Mouse (Mus musculus) cerebellum, postnatal 4 days (tissue): ENCODE data around the gene Map10.
A peak's percentile ranks its signal among the peaks of the same experiment; 100 is the strongest.

Experiments used
- DNase-seq, 2 experiments: peaks; one replicate each; pipeline ENCODE4 v3.0.0; 2022; ENCODE audit warnings: low spot score in 2 of 2, mixed read lengths in 1 of 2

Gene Map10

DNA sequence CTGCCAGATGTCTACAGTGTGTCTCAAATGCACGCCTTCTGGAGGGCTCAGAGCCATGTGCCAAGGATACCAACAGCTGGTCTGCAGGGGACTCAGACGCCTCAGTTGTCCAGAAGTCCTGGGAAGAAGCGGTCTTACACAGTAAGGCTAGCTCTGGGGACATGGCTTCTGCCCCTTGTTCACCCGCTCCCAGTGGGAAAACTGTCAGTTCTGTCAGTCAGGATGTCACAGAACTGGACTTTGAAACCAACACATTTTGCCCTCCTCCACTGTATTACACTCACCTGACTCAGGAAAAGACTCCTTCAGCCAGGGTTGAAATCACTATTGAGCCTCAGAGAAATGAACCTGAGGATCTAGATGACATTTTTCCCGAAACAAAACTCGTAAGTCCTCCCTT, 802 bp downstream of the Map10 start:
- DNase-seq = no peak

DNA sequence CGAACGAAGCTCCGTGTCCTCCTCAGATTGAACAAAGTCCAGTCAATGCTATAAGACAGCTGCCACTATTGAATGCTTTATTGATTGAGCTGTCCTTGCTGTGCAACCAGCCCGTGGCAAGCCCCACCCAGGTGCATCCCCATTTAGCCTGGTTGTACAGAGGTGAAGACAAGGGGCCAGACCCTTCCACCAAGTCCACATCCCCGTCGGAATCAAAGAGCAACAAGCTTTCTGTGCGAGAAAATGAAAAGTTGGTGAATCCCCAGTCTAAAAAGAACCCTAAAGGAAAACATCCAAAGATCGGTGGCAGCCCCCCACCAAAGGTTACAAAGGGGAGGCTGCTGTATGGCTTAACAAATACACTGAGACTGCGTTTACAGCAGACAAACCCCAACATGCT, 1.3 kb downstream of the Map10 start:
- DNase-seq = no peak

DNA sequence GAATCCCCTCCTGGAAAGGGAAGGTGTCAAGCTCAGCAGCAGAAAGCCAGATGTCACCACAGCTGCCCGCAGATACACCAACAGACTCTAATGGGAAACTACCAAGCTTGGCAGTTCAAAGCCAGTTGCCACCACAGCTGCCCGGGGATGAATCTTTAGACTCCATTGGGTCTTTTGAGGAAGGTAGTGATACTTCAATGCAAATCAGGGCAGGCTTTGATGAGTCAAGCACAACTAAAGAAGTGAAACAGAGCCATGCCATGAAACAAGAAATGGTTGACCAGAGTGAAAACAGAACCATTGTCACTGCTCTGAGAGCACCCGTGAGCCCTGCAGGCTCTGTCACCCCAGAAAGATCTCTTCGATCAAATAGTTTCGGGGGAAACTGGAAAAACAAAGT, 1.8 kb downstream of the Map10 start:
- DNase-seq = no peak

DNA sequence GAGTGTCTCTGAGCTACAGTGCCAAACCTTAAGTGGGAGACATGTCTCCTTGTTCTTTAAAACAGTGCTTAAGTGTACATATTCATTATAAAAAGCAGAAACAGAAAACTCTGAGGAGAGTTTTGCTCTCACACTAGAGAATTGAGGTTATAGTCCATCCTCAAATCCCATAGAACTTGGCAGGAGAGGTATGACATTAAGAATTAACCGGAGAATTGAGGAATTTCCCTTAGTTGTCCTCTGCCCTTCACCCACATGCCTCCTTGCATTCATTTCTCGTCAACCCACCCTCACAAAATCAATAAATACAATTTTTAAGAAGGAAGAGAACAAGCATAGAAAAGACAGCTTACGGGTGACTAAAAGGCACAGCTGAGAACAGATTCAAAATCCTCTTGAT, 6.2 kb downstream of the Map10 start:
- DNase-seq = no peak

DNA sequence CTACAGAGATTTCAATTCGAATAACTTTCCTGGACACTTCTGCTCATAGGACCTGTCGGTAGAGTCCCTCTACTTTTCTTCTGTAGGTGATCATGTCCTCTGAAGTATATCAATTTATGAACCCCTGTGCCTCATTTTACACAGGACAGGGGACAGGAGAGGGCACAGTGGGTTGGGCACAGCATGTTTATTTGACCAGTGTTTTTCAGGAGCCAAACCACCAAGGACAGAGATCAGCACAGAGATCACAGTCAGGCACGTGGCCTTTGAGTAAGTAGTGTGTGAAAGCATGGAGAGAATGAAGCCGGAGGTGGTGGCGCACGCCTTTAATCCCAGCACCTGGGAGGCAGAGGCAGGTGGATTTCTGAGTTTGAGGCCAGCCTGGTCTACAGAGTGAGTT, 7.9 kb downstream of the Map10 start:
- no peak for DNase-seq

DNA sequence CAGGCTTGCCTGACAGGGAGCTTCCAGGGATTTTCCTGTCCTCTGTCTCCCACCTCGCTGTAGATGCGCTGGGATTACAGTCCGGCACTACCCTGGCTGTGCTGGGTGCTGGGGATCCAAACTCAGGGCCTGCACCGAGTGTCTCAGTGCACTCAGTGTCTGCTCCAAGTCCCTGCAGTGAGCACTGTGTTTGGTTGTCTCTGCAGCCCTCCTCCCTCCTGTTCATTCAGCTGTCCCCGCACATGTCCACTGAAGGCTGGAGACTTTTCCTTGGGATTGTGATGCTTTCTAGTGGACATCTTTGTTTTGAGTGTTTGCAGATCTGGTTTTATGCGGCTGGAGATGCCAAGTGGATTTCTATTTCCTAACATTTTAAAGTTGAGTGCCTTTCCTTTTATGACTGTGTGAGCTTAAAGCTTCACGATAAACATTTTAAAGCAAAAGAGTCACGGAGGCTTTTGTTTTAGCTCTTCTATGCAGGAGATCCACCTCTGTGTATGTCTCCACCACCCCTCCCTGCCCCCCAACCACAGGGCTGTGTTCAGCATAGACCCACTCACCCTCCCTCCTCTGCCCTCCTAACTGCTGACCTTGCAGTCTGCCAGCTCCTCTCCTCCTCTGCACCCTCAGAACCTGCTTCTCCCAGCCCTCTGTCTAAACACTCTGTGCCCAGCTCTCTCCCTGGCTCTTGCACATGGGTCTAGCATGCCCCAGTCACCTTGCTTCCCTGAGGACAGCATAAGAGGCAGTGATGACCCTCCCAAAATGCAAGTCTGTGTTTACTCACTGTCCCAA, 9.4 kb downstream of the Map10 start:
- DNase-seq = no peak

DNA sequence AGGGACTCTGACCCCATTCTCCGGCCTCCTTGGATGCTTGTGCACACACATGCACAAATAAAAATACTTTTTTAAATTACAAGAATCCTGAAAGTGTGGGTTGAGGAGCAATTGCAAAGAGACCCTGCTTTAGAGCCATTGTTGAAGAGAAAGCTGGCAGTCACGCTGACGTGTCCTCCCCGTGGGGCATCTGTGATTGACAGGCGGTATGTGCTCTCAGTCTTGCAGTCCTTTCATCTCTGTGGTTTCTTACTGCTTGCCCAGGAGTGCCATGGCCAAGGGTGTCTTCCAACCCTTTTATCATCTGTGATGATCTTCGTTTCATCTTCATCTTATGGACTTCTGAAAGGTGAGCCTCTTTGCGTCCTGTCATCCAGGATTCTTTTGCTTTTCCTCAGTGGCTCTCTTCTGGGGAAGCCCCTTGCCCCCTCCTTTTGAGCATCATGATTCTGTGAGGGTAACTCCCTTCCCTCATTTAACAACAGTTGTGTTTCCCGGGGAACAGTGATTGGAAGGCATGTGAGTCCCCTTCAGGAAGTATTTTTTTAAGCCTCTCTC, 11.3 kb downstream of the Map10 start:
- no peak for DNase-seq

DNA sequence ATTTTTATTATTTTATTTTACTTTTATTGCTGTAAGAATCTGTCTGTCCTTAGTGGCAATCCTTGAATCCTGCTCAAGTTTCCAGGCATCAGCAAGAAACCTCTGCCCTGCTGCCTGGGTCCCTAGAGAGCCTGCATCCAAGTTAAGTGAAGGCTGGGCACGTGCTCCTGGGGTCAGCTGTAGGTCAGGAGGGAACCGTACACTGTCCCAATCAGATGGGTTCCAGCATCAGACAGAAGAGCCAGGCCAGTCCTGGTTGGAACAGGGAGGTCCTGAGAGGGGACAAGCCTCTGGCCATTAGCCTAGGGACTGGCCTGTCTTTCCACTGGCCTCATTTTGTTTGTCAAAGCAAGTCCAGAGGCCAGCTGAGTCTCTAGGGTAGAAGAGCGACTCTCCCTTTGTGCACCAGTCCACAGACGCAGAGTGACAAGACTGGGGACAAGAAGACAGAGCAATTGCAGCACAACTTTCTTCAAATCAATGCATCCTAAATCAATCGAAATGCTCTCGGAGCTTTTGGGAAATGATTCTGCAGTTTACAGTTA, 15.7 kb downstream of the Map10 start:
- DNase-seq = no peak

DNA sequence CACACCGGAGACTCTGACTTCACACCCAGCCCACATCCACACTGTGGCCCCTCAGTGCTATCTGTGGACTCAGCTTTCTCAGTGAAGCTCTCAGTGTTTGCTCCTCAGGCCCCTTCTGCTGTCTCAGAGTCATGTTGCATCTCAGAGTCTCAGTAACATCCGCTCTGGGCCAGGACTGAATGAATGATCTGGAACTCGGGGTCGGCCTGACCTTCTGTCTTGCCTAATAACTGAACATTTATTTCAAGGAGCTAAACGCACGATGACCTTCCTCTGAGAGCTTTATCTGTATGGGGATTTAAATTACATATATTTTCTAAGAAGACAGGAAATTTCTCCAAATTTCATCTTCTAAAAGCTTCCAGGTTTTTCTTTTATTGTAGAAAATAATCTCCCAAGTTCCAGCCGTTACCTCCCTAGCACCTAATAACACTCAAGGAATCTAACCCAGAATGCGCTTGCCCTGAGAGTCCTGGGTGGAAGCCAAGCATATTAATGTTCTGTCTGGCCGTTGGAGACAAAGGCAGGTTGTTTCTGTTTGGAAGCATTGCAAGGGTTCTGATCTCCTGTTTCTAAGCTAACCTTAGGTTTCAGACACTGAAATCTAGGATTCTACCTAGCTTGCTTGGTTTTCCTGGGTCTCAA, 16.7 kb downstream of the Map10 start:
- DNase-seq = no peak

DNA sequence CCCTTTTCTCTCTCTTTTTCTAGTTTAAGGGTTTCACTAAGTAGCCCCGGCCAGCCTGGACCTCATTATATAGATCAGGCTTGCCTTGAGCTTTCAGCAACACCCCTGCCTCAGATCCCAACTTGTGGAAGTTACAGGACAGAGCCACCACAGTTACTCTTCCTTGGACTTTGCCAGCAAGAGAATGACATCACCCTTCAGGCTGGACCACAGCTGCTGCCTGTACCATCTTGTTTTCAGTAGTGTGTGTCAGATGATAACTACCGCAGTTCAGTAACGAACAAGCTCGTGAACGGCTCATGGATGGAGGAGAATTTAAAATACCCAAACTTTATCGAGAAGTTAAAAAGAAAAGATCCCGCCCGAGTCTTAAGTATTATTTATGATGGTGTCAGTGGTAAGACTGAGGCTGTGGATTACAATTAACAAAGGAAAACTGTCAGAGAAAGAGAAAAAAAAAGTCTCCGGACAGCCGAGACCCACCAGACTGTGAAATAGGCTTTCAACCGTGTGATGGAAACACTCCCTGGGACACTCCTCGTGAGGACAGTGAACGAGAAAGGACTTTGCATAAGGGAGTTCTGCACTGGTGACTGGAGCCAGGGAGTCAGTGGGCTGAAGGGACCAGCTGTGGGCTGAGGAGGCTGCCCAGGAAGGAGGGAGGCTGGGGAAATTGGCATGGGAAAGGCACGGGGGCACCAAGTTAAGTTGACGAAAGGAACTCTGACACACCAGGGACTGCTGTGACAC, 20.7 kb downstream of the Map10 start:
- DNase-seq = peak in 1 of 2 experiments; percentile 31

DNA sequence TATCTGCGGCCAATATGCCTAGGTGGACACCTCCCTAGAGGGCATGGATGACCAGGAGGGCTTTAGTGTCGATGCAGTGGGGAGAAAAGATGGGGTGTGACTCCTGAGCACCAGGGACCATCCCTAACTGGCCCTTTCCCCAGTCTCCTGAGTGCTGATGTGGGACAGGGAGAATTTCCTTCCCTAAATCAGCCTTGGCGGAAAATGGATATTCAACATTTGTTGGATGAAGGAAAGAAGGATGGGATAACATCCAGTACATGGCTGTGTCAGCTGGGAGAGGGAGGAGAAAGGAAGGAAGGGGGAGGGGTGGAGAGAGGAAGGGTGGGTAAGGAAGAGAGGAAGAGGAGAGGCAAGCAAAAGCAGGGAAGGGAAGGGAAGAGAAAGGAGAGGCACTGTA, 21.3 kb downstream of the Map10 start:
- DNase-seq = no peak

DNA sequence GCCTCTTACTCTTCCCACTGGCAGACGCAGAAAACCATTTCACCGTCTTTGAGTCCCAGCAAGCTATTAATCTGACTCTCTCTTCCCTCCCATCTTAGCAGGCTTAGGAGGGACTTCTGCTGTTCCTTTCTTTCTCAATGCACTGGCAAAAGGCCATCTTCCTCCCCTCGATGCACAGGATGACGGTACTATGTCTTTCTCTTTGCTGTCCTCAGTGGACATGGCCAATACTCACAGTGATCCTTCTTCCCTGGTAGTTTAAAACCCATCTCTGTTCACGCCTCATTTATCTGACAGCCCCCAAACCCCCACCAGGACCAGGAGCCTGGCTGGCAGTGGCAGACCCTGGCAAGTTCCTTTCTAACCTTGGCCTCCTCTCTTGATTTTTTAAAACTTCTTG, 22.8 kb downstream of the Map10 start:
- DNase-seq = peak in 1 of 2 experiments; percentile 26

DNA sequence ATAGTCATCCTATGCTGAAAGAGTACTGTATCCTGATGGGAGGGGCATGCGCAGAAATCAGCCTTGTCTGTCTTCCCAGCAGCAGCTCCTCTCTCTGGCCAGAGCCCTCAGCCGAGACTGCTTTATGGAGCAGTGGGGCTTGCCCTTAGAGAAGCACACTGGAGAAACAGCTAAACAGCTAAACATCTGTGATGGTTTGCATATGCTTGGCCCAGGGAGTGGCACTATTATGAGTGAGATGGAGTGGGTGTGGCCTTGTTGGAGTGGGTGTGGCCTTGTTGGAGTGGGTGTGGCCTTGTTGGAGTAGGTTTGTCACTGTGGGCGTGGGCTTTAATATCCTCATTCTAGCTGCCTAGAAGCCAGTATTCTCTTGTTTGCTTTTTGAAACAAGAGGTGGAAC, 23.6 kb downstream of the Map10 start:
- DNase-seq = no peak

DNA sequence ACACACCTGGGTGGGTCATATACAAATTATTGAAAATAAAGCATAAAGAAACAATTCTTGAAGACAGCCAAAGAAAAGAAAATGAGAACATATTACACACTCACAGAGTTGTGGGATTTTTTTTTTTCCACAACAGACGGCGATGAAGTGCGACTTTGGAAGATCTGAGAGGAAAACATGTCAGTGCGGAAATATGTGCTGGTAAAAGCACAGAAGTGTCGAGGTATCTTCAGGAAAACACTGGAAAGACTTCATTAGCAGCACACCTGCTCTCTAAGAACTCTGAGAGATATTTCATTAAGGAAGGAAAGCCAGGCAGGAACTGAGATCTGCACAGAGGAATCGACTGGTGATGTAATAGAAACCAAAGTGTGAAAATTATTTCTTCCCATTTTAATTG, 26.3 kb downstream of the Map10 start:
- no peak for DNase-seq

DNA sequence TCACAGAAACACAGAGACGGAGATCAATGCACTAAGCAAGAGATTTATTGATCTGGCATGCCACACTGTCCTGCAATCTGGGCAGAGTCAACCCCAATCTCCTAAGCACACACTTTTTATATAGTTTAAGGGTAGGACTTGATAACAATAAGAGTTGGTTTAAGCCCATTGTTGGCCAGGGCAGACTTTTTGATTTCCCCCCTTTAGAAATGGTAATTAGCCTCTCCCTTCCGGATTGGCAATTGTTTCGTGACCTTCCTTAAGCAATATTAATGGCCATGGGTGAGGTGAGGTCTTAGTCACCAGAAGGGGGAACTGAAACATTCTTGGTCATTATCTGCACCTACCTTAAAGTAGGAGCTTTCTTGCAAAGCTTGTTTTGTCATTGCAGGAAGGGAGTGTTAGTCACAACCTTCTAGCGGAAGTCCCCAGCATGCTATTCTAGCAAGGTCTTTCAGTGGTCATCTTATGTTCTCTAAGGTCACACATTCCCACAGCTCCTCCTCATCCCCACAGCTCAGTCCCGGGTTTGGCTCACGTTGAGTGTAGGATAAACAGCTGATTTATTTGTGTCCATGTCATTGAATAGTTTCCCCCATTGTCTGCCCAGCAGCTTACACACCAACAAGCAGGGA, 29.9 kb downstream of the Map10 start:
- DNase-seq = no peak

DNA sequence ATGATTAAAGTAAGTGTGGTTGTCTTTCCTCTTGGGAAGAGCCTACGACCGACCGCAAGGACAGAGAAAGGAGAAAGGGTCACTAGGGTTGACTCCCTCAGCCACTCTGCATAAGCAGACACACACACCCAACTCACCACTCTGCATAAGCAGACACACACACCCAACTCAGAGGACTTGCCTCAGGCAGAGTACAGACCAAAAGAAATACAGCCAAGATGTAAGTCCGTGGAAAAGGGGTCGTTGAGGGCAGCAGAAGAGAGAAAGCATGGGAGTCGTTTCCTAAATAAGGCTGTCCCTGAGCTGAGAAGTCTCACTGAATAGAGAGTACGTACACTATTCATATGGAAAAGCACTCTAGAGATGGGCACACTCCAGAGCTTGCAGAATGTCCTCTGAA, 30.8 kb downstream of the Map10 start:
- no peak for DNase-seq

DNA sequence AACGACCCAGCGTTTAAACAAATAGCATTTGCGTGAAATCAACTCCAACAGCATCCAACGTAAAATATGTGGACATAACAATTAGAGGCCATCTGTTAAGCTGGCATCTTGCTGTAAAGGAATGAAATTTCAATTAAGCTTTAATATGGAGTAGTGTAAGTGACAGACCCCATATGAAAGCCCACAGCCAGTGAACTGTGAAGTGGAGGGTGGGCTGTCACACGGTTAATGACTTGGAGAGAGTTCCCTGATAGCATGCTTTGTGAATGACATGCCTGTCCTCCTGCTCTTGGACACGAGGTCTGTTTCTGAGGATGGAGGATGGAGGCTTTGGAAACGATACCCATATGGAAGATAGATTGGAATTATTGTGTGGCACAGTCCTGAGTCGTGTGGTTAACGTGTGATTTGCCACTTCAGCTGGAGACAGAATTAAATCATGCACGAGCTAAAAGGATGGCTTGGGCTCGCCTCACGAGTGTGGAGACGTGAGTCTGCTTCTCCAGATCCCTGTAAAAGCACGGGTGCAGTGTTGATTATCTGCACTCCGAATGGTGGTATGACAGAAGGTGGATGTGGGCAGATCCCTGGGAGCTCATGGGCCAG, 33.4 kb downstream of the Map10 start:
- no peak for DNase-seq

DNA sequence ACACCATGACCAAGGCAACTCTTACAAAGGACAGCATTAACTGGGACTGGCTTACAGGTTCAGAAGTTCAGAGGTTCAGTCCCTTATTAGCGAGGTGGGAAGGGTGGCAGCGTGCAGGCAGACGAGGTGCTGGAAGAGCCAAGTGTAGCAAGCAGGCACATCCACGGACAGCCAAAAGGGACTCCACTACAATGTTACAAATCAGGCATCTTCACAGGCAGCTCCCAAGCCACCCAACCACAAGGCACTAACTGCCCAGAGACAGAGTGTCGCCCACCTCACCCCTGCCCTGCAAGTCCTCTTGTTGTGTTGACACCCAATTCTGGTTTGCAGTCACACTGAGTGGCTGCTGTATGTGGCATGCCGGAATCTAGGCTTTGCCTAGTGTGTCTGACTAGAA, 34.8 kb downstream of the Map10 start:
- no peak for DNase-seq

DNA sequence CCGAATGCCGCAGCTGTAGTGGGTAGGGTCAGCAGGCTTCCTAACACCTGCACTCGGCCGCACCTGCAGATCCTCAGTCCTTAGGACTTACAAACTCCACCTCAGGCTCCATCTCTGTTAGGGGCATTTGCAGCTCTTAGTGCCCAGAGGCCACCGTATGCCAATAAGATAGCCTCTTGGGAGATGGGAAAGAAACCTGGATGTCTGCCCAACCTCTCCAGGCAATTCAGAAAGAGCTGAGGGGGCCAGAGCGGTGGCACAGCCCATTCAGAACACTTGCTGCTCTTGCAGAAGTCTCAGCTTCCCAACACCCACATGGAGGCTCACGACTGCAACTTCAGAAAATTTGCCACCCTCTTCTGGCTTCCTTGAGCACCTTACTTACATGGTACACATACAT, 36.2 kb downstream of the Map10 start:
- DNase-seq = no peak

DNA sequence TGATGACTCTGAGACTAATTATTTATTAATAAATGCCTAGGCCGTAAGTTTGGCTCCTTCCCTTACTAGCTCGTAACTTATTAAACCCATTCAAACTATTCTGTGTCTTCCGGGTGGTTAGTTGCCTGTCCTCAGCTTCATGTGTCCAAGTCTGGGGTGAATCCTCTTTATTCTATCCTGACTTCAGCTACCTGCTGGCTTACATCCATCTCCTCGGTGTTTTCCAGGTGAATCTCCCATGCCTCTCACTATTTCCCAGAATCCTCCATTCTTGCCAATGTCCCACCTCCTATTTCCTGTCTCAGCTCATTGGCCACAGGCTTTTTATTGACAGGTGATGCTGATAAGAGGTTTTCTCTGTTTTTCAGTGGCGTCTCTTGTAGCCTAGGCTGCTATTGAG, 39.6 kb downstream of the Map10 start:
- no peak for DNase-seq

DNA sequence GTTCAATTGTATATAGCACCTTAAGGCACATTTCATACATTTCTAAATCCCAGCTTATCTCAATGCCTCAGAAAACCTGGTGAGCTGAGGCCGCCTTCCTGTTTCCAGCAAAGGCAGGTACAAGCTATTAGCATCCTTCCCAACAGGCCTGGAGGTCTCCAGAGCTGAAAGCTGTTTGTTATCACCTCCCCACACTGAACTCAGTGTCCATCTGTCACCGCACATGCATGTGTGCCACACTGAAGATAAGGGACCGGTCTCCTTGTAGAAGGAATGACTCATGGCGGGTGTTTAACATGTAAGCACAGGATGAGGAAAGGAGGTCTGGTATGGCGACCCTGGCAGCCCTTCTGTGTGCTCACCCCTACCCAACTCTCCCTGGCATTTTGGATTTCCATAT, 41.9 kb downstream of the Map10 start:
- DNase-seq = no peak
